Mouse (Mus musculus): Measurements from ENCODE around the gene Ptcra.
"Not testable (repeated sequence)": the region's sequence is repeated elsewhere in the genome, so short reads cannot be mapped to it uniquely, and the experiment has no call there.

The Ptcra gene

DNA sequence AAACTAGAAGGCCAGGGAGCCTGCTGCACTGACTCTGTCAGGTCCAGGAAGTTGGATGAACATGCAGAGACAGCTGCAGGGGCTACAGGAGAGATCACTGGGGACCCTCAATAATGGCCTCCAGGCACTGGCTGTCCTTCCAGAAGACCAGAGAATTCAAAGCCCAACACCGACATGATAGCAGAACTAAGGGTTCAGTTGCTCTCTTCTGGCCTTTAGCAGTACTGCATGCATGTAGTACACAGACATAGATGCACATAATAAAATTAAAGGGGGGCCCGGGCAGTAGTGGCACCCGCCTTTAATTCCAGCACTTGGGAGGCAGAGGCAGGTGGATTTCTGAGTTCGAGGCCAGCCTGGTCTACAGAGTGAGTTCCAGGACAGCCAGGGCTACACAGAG lies 7.5 kb upstream of the Ptcra start:
- no peak for DNase-seq

DNA sequence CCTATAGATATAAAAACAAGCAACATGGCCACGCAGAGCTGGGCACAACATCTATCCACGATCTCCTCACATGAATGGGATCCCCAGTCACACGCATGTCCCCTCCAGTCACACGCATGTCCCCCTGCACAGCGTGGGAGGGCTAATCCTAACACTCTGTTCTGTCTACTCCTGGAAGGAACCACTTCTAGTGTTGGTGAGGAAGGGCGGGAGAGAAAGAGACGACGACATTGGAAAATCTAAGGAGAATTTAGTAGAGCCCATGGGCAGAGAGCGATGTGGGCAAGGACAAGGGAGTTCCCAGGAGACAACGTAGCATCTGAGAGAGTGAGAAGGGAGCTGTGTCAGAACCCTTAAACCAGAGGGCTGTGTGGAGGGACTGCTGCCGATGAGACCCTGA lies 7.0 kb upstream of the Ptcra start:
- no peak for DNase-seq

DNA sequence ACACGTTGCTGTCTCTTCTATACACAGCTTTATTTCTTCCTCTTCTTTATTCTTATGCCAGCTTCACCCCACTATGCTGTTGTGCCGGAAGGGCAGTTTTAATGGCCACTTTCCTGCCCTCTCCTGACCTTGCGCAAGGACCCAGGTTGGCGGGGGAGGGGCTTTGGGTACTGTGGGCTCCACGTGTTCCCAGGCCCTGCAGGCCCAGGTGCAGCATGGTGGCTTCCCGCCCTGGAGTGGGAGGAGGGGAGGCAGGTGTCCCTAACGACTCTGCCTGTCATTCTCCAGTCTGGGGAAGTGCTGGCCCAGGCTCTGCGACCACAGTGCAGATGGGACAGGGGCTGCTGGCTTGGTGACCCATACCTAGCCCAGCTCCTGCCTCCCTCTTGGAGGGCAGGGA lies 4.4 kb upstream of the Ptcra start:
- DNase-seq, result peak; percentile 35 to 51

DNA sequence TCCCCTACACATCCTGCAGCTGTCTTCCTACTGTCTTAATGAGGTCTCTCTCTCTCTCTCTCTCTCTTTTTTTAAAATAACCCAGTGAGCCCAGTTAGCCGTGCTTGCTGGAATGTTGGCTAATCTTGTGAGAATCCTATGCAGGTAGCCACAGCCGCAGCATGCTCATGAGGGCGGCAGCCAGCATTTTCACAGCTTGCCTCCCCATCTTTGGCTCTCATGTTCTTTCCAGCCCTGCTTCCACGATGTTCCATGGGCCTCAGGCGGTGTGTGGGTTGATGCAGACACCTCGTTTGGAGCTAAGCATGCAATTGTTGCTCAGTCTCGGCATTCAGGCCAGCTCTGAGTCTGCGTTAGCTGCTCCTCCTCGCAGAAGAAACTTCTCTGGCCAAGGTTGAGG lies 1.4 kb upstream of the Ptcra start:
- not testable (repeated sequence) for DNase-seq

DNA sequence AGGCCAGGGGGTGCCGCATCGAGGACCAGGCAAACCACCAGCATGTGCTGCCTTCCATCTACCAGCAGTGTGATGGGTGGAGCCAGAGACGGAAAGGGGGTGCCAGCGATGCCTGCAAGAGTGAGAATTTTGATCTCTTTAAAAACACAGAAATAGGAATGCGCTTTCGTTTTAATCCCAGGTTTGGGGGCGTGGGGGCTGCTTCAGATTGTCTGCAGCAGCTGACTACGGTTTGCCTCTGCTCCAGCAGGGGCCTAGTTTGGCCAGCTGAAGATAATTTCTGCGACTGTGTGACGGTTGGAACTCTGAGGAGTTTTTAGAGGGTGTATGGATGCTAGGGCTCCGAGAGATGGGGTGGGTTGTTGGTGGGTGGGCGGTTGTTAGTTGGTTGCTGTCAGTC lies 4.8 kb downstream of the Ptcra start:
- no peak for DNase-seq

DNA sequence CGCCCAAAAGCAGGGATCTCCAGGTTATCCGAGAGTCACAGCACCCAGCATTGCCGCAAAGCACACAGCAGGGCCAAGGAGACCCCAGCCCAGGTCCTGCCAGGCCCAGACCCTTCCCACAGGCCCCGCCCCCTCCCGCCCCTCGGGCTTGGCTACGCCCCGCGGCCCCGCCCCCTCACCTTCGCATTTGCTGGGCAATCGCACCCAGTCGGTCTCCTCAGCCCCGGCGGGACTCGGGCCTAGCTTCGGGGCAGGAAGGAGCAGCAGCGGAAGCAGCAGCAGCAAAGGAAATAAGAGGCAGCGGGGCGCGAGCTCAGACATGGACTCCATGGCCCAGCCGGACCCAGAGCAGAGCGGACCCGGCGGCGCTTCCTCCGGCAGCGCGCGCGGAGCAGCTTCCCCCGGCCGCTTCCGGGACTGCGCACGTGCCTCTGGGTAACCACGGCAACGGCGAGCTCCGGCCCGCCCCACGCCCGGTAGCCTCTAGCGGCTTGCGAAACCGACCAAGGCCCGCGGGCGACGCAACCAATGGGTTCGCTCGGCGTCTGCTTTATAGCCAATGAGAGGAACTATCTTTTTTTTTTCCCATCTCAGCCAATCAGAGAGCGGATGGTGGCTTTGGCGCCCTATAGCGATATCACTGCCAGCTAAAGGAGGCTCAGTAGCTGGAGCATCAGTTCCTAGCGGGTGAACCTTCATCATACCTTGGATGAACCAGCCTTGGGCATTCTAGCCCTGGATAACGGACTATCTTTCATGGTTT lies 11.5 kb downstream of the Ptcra start, which contains the start of gene Cnpy3:
Gene Cnpy3, minus strand, starts transcription at position 421 of the 763 bp plus-strand sequence.
- DNase-seq, result peak; percentile 98 to 99

DNA sequence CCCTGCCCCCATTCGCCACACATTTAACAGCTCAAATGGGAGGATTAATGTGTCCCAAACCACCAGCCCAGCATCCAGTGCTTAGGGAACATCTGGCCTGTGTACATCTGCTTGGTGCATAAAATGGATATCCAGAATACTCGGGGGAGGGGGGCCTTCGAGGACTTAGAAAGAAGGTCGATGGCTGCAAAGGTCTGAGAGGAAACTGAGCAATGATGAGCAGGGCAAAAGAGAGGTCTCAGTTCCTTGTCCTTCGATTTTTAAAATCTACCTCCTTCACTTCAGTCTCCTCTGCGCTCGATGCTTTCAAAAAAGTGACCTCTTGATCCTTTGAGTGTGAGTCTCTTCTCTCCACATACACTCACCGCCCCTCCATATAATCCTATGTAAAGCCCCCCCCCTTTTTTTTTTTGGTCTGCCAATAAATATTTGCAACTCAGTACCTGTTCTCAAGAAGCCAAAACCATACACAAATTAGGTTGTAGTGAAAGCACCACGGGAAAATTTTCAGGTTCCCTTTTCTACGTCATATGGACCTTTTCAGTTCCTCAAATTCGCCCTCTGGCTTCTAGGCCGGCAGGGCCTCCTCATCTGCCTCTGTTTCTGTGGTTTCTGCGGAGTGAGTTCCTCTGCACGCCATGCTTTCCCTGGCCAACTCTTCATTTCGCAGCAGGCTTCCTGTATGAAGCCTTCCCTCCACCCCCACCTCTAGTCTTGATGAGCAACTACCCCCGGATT lies 12.3 kb downstream of the Ptcra start:
- no peak for DNase-seq

DNA sequence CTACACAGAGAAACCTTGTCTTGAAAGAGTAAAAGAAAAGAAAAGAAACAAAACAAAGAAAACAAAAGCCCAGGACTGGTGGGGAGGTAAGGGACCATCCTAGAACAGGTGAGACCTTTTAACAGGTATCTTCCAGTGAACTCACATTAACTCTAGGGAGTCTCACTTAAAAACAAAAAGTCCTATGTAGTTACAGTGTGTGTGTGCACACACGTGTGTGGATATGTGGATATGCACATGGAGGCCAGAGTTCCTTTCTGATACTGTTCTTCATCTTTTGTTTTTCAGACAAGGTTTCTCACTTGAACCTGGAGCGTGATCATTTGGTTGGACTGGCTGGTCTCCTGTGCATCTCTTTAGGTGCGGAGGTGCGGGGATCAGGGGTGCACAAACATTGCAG lies 12.9 kb downstream of the Ptcra start:
- DNase-seq, result no peak

DNA sequence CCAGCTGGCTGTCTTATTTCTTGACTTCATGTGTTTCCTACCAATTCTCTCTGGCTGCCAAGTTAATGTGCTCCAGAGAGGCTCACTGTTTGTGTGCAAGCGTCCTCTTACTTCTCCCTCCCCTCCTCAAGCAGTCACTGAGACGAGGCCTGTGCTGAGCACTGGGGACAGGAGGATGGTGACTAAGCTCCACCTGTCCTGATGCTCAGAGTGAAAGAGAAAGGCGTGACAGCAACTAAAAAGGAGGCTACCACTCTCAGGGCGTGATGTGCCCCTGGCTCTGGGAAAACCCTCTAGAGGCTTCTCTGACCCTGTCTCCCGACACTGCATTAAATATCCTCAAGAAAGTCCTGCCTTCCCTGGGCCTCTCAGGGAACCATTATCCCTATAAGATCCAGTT lies 14.2 kb downstream of the Ptcra start:
- DNase-seq, result no peak

DNA sequence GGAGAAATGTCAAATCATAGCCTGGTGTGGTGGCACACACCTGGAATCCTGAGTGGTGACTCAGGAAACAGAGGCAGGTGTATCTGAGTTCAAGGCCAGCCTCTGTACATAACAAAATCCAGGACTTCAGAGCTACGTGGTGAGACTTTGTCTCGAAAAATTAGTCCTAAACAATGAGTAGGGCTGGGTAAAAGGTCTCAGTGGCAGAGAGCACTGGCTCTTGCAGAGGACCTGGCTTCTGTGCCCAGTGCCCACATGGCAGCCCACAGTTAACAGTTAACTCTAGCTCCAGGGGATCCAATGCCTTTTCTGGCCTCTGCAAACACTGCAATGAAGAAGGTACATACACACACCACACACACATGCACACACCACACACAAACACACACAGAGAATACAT lies 15.7 kb downstream of the Ptcra start:
- peak in 1 of 2 experiments; percentile 27 for DNase-seq

DNA sequence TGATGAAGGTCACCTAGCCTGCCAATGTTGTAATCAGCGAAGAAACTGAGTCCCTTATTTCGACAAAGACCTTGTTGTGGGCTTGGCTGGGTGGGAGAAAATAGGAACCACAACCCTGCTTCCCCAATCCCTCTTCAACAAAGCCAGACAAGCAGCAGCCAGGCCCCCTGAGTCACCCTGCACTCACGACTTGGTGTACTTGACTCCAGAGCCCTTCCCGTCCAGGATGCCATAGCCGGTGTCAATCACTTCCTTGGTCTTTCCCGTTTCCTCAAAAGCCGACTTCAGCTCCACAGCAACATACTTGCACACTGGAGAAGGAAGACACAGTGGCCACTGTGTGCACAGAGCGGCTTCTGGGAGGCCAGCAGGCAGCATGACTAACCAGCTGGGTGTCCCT lies 16.3 kb downstream of the Ptcra start:
- no peak for DNase-seq

DNA sequence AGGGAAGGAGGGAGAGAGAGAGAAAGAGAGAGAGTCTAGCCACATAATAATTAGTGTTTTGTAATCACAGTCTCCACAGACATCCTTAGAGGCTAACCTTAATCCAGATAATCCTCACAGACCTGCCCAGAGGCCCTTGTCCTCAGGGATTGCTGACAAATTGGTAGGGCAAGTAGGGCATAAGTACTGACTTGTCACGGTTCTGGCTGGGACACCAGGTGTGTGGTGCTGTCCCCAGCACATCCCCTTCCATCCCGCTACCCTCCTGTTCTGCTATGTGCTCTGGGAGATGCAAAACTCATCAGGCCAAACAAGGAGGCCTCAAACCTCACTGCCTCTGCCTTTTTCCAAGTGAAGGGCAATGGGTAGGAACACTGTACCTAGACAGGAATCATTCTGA lies 18.0 kb downstream of the Ptcra start:
- DNase-seq, result no peak

DNA sequence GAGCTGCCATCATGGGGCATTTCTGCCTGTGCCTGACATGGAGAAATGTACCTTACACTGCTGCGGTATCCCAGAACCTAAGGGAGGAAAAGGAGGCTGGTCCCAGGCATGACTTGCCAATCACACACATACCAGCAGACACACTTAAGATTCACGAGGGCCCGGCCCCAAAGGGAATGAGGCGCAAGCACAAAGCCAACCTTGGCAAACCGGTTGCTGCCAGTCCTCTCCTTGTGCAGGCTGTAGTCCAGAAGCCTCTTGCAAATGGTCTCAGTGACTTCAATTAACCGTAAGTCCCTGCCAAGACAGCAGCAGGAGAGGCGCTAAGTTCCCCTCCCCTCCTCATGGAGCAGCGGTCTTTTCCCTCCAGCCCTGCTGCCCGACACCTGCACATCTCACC lies 20.5 kb downstream of the Ptcra start:
- DNase-seq, result peak in 1 of 2 experiments; percentile 27

DNA sequence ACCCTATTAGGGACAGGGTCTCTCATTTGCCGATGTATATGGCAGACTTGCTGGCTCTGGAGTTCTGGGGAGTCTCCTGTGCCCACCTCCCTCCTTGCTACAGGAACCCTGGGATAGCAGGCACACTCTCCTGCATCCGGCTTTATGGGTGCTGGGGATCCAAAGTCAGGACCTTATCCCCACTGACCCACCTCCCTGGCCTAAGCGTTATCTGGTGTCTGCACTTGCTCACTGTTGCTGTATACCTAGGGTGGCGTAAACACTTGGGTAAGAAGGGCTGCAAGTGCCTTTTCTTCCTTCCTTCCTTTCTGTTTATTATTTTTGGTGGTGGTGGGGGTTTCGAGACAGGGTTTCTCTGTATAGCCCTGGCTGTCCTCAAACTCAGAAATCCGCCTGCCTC lies 22.2 kb downstream of the Ptcra start:
- no peak for DNase-seq

DNA sequence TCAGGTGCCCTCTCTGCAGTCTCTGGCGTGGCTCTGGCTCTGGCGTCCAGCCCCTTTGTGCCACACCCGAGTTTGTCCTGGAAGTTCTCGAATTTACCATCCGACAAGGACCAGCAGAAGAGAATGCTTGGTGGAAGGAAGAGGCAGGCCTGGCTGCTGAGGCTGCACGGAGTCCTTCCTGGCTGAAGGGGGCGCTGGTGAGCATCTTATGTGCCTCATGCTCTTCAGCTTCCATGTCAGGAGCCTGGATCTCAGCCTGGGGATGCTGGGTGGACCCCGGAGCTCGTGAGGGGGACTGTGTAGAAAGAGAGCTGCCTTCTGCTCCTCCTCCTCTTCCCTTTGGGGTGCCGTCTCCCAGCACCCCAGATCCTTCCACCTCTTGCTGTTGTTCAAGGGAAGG lies 27.4 kb downstream of the Ptcra start:
- DNase-seq, result peak in 1 of 2 experiments; percentile 66

DNA sequence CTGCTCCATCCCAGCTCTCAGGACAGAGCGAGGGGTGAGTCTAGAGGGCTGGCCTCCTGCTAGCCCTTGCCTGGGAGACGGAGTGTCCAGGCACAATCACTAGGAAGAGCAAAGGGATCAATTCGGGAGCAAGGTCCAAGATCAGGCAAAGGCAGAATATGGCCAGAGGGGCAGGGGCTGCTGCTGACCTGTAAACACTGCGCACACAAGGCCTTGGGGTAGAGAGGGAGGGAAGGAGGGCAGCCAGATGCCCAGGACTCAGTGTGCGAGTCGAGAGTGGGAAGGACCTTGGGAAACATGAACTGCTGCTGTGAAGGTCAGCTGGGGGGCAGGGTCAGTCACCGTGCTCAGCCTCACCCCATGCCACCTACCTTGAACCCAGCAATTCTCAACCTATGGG lies 28.2 kb downstream of the Ptcra start:
- no peak for DNase-seq

DNA sequence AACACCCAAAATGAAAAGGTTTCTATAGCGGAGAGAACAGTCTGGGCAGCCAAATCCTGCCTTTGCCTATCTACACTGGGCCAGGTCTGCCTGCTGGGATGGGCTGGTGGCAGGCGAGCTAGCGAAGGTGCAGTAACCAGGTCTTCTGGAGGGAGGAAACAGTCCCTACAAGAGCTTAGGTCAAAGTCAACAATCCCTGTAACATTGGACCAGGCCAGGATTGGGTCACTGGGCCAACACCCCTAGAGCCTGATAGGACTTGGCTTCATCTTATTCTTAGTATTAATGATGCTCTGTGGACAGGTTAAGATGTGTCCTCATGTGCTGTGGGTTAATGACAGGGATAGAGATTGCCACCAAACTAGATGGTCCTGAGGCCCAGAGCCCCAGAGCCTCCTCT lies 29.5 kb downstream of the Ptcra start:
- no peak for DNase-seq

DNA sequence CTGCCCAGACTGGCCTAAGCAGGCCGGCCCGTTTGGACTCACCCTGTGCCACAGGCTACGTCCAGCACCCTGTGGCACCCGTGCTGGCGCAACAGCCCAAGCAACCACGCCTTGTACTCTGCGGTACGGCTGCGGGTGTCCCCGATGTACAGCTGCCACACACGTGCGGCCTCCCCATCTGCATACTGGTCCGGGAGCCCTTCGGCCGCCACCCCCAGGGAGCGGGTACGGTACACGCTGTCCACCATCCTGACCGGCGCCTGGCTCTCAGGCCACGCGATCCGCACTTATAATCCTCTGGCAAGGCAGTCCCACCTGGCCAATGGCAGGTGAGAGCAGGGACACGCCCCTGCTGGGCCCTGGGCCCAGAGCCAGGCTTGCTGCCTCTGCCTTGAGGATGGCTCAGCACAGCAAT lies 34.6 kb downstream of the Ptcra start, which contains the start of gene Gnmt:
Gene Gnmt, minus strand, starts transcription at position 265 of the 415 bp plus-strand sequence.
- peak; percentile 92 to 93 for DNase-seq

DNA sequence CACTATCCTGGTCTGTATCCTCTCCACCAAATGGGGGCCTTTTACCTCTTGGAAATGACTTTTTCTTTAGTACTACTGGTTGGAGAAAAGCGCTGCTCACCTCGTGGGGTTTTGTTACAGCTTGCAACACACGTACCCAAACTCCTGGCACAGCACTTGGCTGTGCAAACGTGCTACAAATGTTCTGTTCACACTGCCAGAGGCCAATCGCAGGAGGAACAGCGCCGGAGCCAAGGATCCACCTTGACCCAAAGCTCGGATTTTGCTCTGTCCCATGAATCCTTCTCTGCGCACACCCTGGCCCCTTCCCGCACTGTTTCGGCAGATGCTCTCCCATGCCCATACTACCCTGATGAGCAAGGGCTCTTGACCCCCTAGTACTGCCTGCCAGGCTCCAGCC lies 35.0 kb downstream of the Ptcra start:
- DNase-seq, result no peak

DNA sequence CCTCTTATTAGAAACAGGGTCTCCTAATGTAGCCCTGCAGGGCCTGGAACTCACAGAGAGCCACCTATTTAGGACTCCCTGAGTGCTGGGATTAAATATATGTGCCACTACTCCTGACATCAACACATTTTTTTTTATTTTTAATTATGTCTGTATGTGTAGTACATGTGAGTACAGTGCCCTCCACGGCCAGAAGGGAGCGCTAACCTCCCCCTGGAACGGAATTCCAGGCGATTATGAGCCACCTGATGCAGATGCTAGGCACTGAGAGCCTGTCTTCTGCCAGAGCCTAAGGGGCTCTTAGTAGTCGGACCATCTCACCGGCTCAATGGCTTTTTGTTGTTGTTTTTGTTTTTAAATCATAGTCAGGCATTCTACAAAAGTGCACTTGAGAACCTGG lies 35.5 kb downstream of the Ptcra start:
- DNase-seq, result peak; percentile 56 to 79

DNA sequence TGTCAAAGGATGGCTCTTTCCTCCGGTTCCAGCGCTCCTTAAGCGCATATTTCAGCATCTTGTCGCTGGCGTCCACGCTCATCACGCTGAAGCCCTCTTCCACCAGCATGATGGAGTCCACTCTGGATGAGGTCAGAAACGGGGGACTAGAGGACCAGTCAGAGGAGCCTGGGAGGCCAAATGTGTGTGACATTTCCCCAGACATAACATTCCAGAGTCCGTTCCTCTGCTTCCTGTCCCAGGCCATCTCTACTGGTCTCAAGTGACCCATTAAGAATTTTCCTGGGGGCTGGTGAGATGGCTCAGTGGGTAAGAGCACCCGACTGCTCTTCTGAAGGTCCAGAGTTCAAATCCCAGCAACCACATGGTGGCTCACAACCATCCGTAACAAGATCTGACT lies 36.2 kb downstream of the Ptcra start:
- DNase-seq, result no peak

DNA sequence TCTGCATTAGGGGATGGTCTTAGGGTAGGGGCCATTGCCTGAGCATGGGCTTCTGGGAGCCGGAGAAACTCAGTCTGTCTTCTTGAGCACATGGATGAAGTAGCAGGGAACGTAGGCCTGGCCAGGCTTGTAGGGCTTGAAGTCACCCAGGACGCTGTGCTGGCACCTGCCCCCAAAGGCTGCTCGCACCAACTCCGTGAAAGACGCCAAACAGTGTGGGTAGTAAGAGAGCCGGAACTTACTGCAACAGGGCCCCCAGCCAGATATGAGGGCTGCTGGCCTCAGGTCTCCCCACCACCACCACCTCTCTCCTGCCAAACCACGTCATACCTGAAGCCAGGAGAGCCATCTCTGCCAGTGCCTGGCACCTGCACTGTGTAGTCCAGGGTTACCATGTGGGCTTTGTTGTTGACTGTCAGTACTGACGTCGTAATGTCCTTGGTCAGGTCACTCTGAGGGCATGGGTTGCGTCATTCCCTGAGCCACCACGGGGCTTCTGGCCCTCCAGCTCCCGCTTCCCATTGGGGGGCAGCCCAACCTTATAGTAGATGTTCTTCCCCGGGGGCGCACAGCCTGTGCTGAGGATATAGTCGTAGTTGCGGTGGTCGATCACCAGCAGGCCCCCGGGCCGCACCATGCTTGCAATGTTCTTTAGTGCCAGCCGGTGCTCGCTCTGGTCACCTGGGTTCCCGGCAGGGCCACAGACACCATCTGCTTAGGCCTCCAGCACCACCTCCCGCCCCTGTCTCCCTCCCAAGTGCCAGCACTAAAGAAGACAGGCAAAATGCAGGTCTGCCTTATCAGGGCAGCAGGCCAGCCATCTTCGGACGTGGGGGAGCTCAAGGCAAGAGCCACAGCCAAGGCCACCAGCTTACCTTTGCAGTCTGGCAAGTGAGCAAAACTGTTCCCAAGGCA lies 37.5 kb downstream of the Ptcra start:
- no peak for DNase-seq

DNA sequence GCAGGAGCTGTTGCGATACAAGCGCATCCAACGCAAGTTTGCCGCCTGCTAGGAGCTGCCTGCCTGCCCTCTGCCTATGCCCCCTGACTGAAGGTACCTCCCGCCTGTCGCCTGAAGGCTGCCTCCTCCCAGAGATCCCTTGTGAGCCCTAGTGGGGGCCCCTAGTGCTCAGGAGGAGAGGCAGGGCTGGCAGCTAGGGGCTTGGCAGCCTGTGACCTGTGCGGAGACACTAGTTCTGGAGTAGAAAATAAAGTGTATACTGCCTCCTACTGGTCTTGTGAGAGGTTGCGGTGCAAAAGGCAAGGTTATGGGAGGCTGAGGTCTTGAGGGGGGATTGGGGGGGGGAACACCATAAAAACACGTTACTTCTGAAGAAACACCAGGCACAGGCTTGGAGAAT lies 38.2 kb downstream of the Ptcra start:
- DNase-seq, result peak in 1 of 2 experiments; percentile 36

Data from kidney, postnatal 36 days (tissue).